Mouse (Mus musculus) heart, postnatal 10 days (tissue): ENCODE results near the gene Acvr2a. TPM values are rescaled to one million over a fixed set of nuclear protein-coding genes. Genes with fewer than 3 reads are reported as not detected.
A peak's percentile ranks its signal among the peaks of the same experiment; 100 is the strongest.

Experiments used
- DNase-seq, 2 experiments: peaks; one replicate each; pipeline ENCODE4 v3.0.0; 2021
- intact Hi-C: fragments of 180-260 bp; cut with DNase I; formaldehyde crosslinking; loops from one replicate; pipeline ENCODE4 v1.15.1; 2025
- total RNA-seq, 2 experiments: library from RNA; stranded (reverse); gene quantifications; 2 replicates each; pipeline ENCODE4 v1.2.3; 2021

Gene Acvr2a
- total RNA-seq: 10 to 100 TPM; 17.7 to 20.2 TPM

GRCm38 (mm10) chr2:48813371-48814222 is at the start of gene Acvr2a:
Gene Acvr2a, plus strand, starts transcription at chr2:48814109.
- intact Hi-C loops: loop anchor here (2.0 to 10.0 kb wide), 3 partner anchors 73 to 811 kb away; no protein-coding TSS in a partner anchor
- DNase-seq: peak; percentile 94 to 95

- DNase-seq: no peak
Observed at GRCm38 (mm10) chr2:48766513-48766912, 47.4 kb upstream of the Acvr2a start.

GRCm38 (mm10) chr2:48767778-48768177 is 46.1 kb upstream of the Acvr2a start:
- intact Hi-C loops: no loop called here
- peak; percentile 3 to 9 for DNase-seq

More at GRCm38 (mm10) chr2:48766513-48766912, 47.4 kb upstream of the Acvr2a start:
- intact Hi-C loops: no loop called here

GRCm38 (mm10) chr2:48768219-48768618 is 45.7 kb upstream of the Acvr2a start:
- intact Hi-C loops: no loop called here
- no peak for DNase-seq

- DNase-seq: no peak
- intact Hi-C loops: no loop called here
Observed at GRCm38 (mm10) chr2:48770100-48770499, 43.8 kb upstream of the Acvr2a start.

GRCm38 (mm10) chr2:48770634-48771033 is 43.3 kb upstream of the Acvr2a start:
- intact Hi-C loops: no loop called here
- no peak for DNase-seq

- intact Hi-C loops: no loop called here
Observed at GRCm38 (mm10) chr2:48775281-48775680, 38.6 kb upstream of the Acvr2a start.

GRCm38 (mm10) chr2:48788901-48789300 is 25.0 kb upstream of the Acvr2a start:
- no peak for DNase-seq
- intact Hi-C loops: no loop called here

More at GRCm38 (mm10) chr2:48775281-48775680, 38.6 kb upstream of the Acvr2a start:
- no peak for DNase-seq

GRCm38 (mm10) chr2:48814223-48815038 is 522 bp downstream of the Acvr2a start:
- intact Hi-C loops: loop anchor here (2.0 to 10.0 kb wide), 4 partner anchors 48 to 812 kb away; no protein-coding TSS in a partner anchor
- DNase-seq: peak; percentile 65

- intact Hi-C loops: loop anchor here (2.0 to 10.0 kb wide), 3 partner anchors 47 to 420 kb away; no protein-coding TSS in a partner anchor
- no peak for DNase-seq
Observed at GRCm38 (mm10) chr2:48815039-48815590, 1.2 kb downstream of the Acvr2a start.

- DNase-seq: peak in 1 of 2 experiments; percentile 11
- intact Hi-C loops: loop anchor here (2.0 to 10.0 kb wide), 3 partner anchors 32 to 422 kb away; no protein-coding TSS in a partner anchor
Observed at GRCm38 (mm10) chr2:48816141-48817028, 2.5 kb downstream of the Acvr2a start.

- no peak for DNase-seq
- intact Hi-C loops: no loop called here
Observed at GRCm38 (mm10) chr2:48825878-48826277, 12.0 kb downstream of the Acvr2a start.

- DNase-seq: no peak
- intact Hi-C loops: no loop called here
Observed at GRCm38 (mm10) chr2:48826380-48826779, 12.5 kb downstream of the Acvr2a start.

GRCm38 (mm10) chr2:48830492-48830891 is 16.6 kb downstream of the Acvr2a start:
- intact Hi-C loops: no loop called here
- no peak for DNase-seq

- DNase-seq: no peak
- intact Hi-C loops: no loop called here
Observed at GRCm38 (mm10) chr2:48832305-48832704, 18.4 kb downstream of the Acvr2a start.

- intact Hi-C loops: no loop called here
- DNase-seq: no peak
Observed at GRCm38 (mm10) chr2:48833884-48834450, 20.1 kb downstream of the Acvr2a start.

GRCm38 (mm10) chr2:48841611-48842470 is 27.9 kb downstream of the Acvr2a start:
- DNase-seq: no peak
- intact Hi-C loops: no loop called here

- intact Hi-C loops: no loop called here
- no peak for DNase-seq
Observed at GRCm38 (mm10) chr2:48846689-48847398, 32.9 kb downstream of the Acvr2a start.
